Mouse (Mus musculus) adrenal gland, postnatal 10 days (tissue): Measurements from ENCODE around the gene Tbcb. TPM values are rescaled to one million over a fixed set of nuclear protein-coding genes. Genes with fewer than 3 reads are reported as not detected.
"Not testable (repeated sequence)": the region's sequence is repeated elsewhere in the genome, so short reads cannot be mapped to it uniquely, and the experiment has no call there.

ENCODE experiments used
- DNase-seq: peaks from one replicate; pipeline ENCODE4 v3.0.0; 2021; ENCODE audit warnings: mixed read lengths
- total RNA-seq, 2 experiments: library from RNA; stranded (reverse); gene quantifications; 2 replicates each; pipeline ENCODE4 v1.2.3; 2021

Tbcb gene
- total RNA-seq, 2 experiments from 2014 or later: 73.6 to 81.0 TPM

- no peak for DNase-seq
Measured at GRCm38 (mm10) chr7:30222205-30222604, 9.9 kb downstream of the Tbcb start.

- DNase-seq: peak; percentile 36
Measured at GRCm38 (mm10) chr7:30221433-30221832, 10.6 kb downstream of the Tbcb start.

DNA sequence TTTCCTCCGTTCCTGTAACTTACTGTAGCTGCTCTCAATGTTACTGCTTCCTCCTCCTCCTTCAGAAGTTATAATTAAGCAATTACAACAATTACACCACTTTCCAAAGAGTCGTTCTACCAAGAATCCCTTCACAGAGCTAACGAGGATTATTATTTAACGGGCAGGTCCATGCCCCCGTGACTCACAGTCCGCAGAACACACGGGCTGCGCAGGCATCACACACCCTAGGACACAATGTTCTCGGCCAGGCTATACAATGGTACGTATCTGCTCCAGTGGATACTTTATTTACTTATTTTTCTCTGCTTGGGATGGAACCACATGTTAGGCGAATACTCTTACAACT is 12.1 kb downstream of the Tbcb start:
- DNase-seq: no peak

GRCm38 (mm10) chr7:30219293-30220007 is 12.6 kb downstream of the Tbcb start:
- peak; percentile 78 for DNase-seq

DNA sequence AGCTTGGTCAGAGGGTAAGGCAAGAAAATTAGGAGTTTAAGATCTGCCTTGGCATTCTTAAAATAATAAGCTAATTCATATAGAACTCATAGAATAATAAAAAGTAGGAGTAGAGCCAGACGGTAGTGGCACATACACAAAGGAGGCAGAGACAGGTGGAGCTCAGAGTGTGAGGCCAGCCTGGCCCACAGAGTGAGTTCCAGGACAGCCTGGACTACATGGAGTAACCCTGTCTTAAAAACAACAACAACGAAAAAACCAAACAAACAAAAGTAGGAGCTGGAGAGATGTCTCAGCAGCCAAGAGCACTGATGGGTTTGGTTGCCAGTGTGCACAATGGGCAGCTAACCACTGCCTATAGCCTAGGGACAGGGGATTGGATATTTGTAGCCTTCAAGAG is 14.8 kb downstream of the Tbcb start:
- DNase-seq: no peak

DNA sequence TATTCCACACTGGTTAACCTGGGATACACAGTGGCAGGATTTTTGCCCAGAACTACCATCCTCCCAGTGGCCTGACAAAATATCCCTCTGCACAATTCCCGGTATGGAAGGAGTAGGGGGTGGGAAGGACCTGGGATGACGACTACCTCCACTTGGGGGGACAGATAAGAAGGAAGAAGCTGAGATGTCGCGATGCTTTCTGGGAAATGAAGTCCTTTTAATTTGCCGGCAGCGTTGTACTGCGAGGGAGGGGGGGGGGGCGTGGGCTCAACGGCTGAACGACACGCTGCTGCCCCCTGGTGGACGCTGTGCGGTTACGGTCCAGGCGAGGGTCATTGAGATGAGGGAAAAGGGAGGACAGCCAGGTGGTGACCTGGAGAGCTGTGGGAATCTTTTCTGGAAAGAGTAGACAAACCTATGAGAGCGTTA is 15.3 kb downstream of the Tbcb start:
- DNase-seq: peak; percentile 87

GRCm38 (mm10) chr7:30215875-30216274 is 16.2 kb downstream of the Tbcb start:
- DNase-seq: no peak

DNA sequence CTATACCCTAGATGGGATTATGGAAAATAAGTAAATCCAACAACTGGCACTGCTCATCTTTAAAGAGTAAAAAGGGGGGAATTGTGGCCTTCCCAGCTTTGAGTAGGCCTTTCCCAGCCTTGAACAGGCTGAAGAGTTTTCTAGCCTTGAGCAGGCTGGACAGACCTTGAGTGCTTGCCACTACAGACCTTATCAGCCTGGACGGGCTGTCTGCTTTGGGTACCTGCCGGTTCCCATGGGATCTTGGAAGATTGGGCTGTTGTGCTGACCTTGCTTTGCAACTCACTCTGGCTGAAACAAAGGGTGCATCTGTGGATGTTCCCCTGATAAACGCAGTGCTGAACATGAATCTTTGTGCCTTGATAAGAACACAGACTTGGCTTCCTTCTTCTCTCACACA is 18.2 kb downstream of the Tbcb start:
- DNase-seq: peak; percentile 40

- DNase-seq: no peak
Measured at GRCm38 (mm10) chr7:30211025-30211424, 21.0 kb downstream of the Tbcb start.

- not testable (repeated sequence) for DNase-seq
Measured at GRCm38 (mm10) chr7:30206364-30206763, 25.7 kb downstream of the Tbcb start.

DNA sequence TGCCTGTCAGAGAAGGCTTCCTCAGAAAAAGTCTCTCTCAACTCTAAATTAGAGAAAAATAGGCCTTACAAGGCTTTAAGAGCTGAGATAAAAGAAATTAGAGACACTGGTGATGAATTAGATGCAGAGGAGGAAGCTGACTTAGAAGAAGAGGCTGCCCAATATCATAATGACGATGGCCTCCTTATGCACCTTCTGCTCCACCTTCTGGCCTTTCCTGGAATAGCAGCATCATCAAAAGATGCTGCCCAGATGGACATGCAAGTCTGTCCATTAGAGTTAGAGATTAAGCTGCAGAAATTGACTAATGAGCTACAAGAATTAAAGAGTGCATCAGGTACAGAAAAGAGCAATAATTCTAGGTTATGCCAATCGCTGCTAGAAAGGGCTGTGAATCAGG is 26.7 kb downstream of the Tbcb start:
- peak; percentile 82 for DNase-seq

DNA sequence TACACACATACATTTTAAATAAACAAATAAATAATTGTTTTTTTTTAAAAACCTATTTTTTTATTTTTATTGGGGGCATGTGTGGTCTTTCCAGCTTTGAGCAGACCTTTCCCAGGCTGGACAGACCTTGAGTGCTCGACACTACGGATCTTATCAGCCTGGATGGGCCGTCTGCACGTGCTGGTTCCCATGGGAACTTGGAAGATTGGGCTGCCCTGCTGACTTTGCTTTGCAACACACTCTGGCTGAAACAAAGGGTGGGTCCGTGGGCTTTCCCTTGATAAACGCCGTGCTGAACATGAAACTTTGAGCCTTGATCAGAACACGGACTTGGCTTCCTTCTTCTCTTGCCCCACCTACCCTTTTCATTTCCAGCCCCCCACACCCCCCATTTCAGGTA is 27.7 kb downstream of the Tbcb start:
- peak; percentile 63 for DNase-seq

DNA sequence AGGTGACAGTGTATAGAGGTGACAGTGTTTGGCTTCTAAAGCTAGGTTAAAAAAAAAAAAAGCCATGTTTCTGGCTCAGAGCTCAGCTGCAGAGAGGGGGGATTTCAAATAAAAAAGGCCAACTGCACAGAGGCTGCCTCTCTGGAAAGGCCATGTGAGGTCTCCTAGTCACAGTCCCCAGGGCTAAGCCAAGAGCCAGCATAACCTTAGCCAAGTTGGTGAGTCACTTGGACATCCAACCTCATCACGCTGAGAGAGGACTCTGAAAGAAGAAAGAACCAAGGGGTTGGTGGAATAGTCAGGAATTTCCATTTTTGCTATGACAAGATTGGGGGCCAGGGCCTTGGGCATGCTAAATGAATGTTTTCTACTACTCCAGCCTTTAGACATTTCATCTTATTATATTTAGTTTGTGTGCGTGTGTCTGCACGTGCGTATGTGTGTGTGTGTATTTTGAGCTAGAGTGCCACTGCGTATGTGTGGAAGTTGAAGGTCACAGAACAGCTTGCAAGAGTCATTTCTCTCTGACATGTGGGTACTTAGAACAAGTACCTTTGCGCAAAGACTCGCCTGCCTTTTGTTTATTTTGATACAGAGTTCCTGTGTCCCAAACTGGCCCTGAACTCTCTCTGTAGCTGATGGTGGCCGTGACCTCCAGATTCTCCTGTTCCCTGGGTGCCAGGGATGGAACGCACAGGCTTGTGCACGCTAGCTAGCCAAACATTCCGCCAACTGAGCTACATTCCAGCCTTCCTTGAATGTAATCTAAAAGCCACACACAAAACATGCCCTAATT is 29.0 kb downstream of the Tbcb start:
- DNase-seq: peak; percentile 77

- DNase-seq: not testable (repeated sequence)
Measured at GRCm38 (mm10) chr7:30200661-30201060, 31.4 kb downstream of the Tbcb start.

GRCm38 (mm10) chr7:30200200-30200599 is 31.9 kb downstream of the Tbcb start:
- no peak for DNase-seq

GRCm38 (mm10) chr7:30199498-30200139 is 32.5 kb downstream of the Tbcb start:
- no peak for DNase-seq

GRCm38 (mm10) chr7:30198481-30198971 is 33.5 kb downstream of the Tbcb start, which contains the start of gene Capns1:
Capns1 (minus strand) TSS chr7:30198811.
- peak; percentile 76 for DNase-seq

- DNase-seq: no peak
Measured at GRCm38 (mm10) chr7:30197592-30198129, 34.4 kb downstream of the Tbcb start.

- peak; percentile 54 for DNase-seq
Measured at GRCm38 (mm10) chr7:30196171-30196570, 35.9 kb downstream of the Tbcb start.

- no peak for DNase-seq
Measured at GRCm38 (mm10) chr7:30195461-30195860, 36.6 kb downstream of the Tbcb start.

- peak; percentile 98 for DNase-seq
Measured at GRCm38 (mm10) chr7:30194884-30195283, 37.2 kb downstream of the Tbcb start.

DNA sequence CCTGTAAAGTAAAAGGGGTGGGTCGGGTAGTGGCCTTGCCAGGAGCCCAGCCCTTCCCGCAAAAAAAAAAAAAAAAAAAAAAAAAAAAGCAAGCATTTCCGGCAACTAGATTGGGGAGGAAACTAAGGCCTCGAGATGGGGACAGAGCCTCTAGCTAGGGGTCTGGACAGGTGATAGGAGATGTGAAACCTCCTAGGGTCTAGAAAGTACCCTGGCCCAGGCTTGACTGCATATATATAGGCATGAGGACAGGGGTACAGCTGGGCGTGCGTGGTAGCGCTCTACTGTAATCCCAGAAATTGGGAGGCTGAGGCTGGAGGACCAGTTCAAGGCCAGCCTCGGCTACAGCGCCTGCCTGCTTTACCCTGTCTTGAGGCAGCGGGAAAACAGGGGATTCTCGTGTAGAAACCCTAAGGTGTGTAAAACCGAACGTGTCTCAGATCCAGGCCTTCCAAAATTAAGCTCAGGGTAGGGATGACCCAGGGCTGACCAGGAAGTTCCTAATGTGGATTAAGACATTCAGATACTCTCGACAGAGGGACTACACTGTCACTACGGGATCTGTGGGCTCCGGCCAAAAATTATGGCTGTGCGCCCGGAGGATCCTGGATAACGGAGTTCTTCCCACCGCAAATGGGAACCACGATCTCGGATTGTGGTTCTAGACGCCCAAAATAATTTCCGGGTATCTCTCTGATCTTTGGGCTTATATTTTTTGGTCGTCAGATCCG is 37.8 kb downstream of the Tbcb start:
- DNase-seq: peak; percentile 68
